Mouse (Mus musculus): ENCODE data around the gene Gnptg.
"Not testable (repeated sequence)": the region's sequence is repeated elsewhere in the genome, so short reads cannot be mapped to it uniquely, and the experiment has no call there.

Gnptg gene

GRCm38 (mm10) chr17:25243131-25243780, 3.3 kb upstream of the Gnptg start:
- no peak for DNase-seq (ENCODE audit: low spot score in 2 of 2)

- DNase-seq (ENCODE audit: low spot score in 2 of 2), result no peak
Measured at GRCm38 (mm10) chr17:25235635-25236034, 4.3 kb downstream of the Gnptg start.

- DNase-seq (ENCODE audit: low spot score in 2 of 2), result not testable (repeated sequence)
Measured at GRCm38 (mm10) chr17:25231621-25232020, 8.3 kb downstream of the Gnptg start.

GRCm38 (mm10) chr17:25230700-25231099, 9.2 kb downstream of the Gnptg start:
- no peak for DNase-seq (ENCODE audit: low spot score in 2 of 2)

- DNase-seq (ENCODE audit: low spot score in 2 of 2), result not testable (repeated sequence)
Measured at GRCm38 (mm10) chr17:25230014-25230655, 9.8 kb downstream of the Gnptg start.

GRCm38 (mm10) chr17:25227991-25228390, 11.9 kb downstream of the Gnptg start:
- DNase-seq (ENCODE audit: low spot score in 2 of 2), result no peak

- no peak for DNase-seq (ENCODE audit: low spot score in 2 of 2)
Measured at GRCm38 (mm10) chr17:25225659-25226058, 14.3 kb downstream of the Gnptg start.

GRCm38 (mm10) chr17:25224586-25225222, 15.2 kb downstream of the Gnptg start:
- no peak for DNase-seq (ENCODE audit: low spot score in 2 of 2)

GRCm38 (mm10) chr17:25222951-25223601, 16.8 kb downstream of the Gnptg start:
- no peak for DNase-seq (ENCODE audit: low spot score in 2 of 2)

- not testable (repeated sequence) for DNase-seq (ENCODE audit: low spot score in 2 of 2)
Measured at GRCm38 (mm10) chr17:25222504-25222940, 17.4 kb downstream of the Gnptg start.

- DNase-seq (ENCODE audit: low spot score in 2 of 2), result peak; percentile 48 to 56
Measured at GRCm38 (mm10) chr17:25221821-25222503, 18.0 kb downstream of the Gnptg start.

GRCm38 (mm10) chr17:25220746-25221145, 19.2 kb downstream of the Gnptg start:
- DNase-seq (ENCODE audit: low spot score in 2 of 2), result no peak

- no peak for DNase-seq (ENCODE audit: low spot score in 2 of 2)
Measured at GRCm38 (mm10) chr17:25219492-25220295, 20.2 kb downstream of the Gnptg start.

GRCm38 (mm10) chr17:25218967-25219366, 21.0 kb downstream of the Gnptg start:
- no peak for DNase-seq (ENCODE audit: low spot score in 2 of 2)

- no peak for DNase-seq (ENCODE audit: low spot score in 2 of 2)
Measured at GRCm38 (mm10) chr17:25215431-25215830, 24.5 kb downstream of the Gnptg start.

GRCm38 (mm10) chr17:25211705-25212104, 28.2 kb downstream of the Gnptg start:
- DNase-seq (ENCODE audit: low spot score in 2 of 2), result no peak

GRCm38 (mm10) chr17:25210680-25211466, 29.1 kb downstream of the Gnptg start:
- DNase-seq (ENCODE audit: low spot score in 2 of 2), result no peak

- DNase-seq (ENCODE audit: low spot score in 2 of 2), result no peak
Measured at GRCm38 (mm10) chr17:25210006-25210405, 29.9 kb downstream of the Gnptg start.

- no peak for DNase-seq (ENCODE audit: low spot score in 2 of 2)
Measured at GRCm38 (mm10) chr17:25202401-25202800, 37.5 kb downstream of the Gnptg start.

- DNase-seq (ENCODE audit: low spot score in 2 of 2), result no peak
Measured at GRCm38 (mm10) chr17:25189091-25189490, 50.8 kb downstream of the Gnptg start.
